Mouse (Mus musculus) embryonic facial prominence, embryonic 11.5 days (tissue): ENCODE measurements at regions not wholly inside any gene's neighbourhood (a gene's known extent, or its start where the extent isn't known, plus 50 kb on each side); places are given as distances from the start of the nearest gene placed in this dataset.
A peak's percentile ranks its signal among the peaks of the same experiment; 100 is the strongest.

Experiments used
- ATAC-seq: fragments of 200-750 bp; cut with Nextera tagmentation; replicated peaks from 2 replicates; pipeline ENCODE4 v1.8.0; 2017; ENCODE audit warnings: low read depth; ENCODE audit not compliant: insufficient number of reproducible peaks, low FRiP score, low TSS enrichment
- DNase-seq: peaks from one replicate; pipeline ENCODE4 v3.0.0-alpha.2; 2015; ENCODE audit warnings: low spot score
- H3K27ac ChIP-seq: fragments of 300-500 bp; sonication (generic); replicated peaks from 2 replicates; pipeline ENCODE4 v1.5.1; 2014; ENCODE audit warnings: mild to moderate bottlenecking, low read depth, low read length, control low read depth
- H3K27me3 ChIP-seq: fragments of 300-500 bp; sonication (generic); 2 replicates; pipeline ENCODE4 v1.6.1; 2014; ENCODE audit warnings: mild to moderate bottlenecking, low read length, moderate library complexity, mixed read lengths; ENCODE audit not compliant: control insufficient read depth, insufficient read depth
- H3K36me3 ChIP-seq: fragments of 300-500 bp; sonication (generic); replicated peaks from 2 replicates; pipeline ENCODE4 v1.6.1; 2014; ENCODE audit warnings: low read depth, mild to moderate bottlenecking, low read length, moderate library complexity, mixed read lengths; ENCODE audit not compliant: control insufficient read depth, insufficient read depth
- H3K4me1 ChIP-seq: fragments of 300-500 bp; sonication (generic); 2 replicates; pipeline ENCODE4 v1.6.1; 2014; ENCODE audit warnings: low read length, mixed read lengths; ENCODE audit not compliant: control insufficient read depth, insufficient read depth
- H3K4me2 ChIP-seq: fragments of 300-500 bp; sonication (generic); 2 replicates; pipeline ENCODE4 v1.6.1; 2014; ENCODE audit warnings: low read depth, mild to moderate bottlenecking, control low read depth, low read length, moderate library complexity
- H3K4me3 ChIP-seq: fragments of 300-500 bp; sonication (generic); 2 replicates; pipeline ENCODE4 v1.5.1; 2014; ENCODE audit warnings: low read depth, low read length, control low read depth
- H3K9ac ChIP-seq: fragments of 300-500 bp; sonication (generic); replicated peaks from 2 replicates; pipeline ENCODE4 v1.6.1; 2014; ENCODE audit warnings: mild to moderate bottlenecking, control low read depth, low read length
- H3K9me3 ChIP-seq: fragments of 300-500 bp; sonication (generic); replicated peaks from 2 replicates; pipeline ENCODE4 v1.6.1; 2016; ENCODE audit warnings: mild to moderate bottlenecking, low read length, inconsistent platforms, mixed read lengths; ENCODE audit not compliant: control insufficient read depth
- WGBS: fragments of 180-500 bp; shearing (Covaris S2); extraction: QIAGEN DNeasy Blood & Tissue Kit; methylation state at CpG from one replicate; pipeline ENCODE4 v1.1.7; 2014; 5-methylcytosine and 5-hydroxymethylcytosine counted together

DNA sequence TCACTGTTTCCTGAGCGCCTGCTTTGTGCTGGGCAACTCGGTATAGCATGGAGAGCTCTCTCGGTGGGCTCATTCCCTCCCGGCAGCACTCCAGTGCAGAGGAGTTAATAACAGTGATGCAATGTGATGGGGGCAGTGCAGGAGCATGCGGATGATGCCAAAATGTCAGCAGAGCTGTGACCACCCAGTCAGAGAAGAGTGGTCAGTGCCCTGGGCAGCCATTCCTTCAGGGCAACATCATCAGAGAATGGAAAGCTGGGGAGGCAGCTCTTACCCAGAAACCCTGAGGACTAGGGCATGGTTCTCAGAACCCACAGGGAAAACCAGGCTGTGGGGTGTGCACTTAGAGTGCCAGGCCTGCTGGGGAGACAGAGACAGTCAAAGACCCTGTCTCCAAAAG lies 410.0 kb upstream of the Atp11b start:
- Histone ChIP-seq H3K9ac (no peak overlapping the region), H3K4me3 (no peak overlapping the region), H3K27me3 (no peaks in the 10 kb centered on the region), H3K4me1 (peaks cover 4% of the 10 kb centered on the region), H3K27ac (no peak overlapping the region), H3K4me2 (no peak overlapping the region), H3K9me3 (no peaks in the 10 kb centered on the region), H3K36me3 (no peaks in the 10 kb centered on the region)
- DNase-seq (no peak), ATAC-seq (no peak)
- WGBS: 66% methylated on average over 5 of the region's 5 CpGs

DNA sequence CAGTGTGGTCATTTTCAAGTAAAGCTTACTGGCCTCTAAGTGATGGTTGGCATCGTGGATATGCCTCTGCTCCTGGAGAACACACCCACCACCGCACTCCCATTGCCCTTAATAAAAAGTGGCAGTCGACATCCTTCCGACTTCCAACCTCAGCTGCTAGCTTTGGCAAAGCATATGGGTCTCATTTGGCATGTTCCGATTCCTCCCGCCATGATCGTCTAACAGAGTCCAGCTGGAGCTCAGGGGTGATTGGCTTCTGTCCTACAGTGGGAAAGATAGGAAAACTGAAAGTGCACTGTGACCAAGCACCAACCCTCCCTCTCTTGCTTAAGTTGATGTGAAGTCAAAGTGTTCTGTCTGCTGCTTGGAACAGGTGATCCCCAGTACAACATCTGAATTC lies 404.8 kb upstream of the Atp11b start:
- Histone ChIP-seq H3K27ac (no peak overlapping the region), H3K36me3 (no peaks in the 10 kb centered on the region), H3K9ac (no peak overlapping the region), H3K9me3 (no peaks in the 10 kb centered on the region), H3K27me3 (no peaks in the 10 kb centered on the region), H3K4me2 (no peak overlapping the region), H3K4me3 (no peak overlapping the region), H3K4me1 (no peaks in the 10 kb centered on the region)
- DNase-seq: peak; percentile 75
- ATAC-seq: no peak
- 44% methylated on average over 7 of the region's 7 CpGs for whole genome bisulfite sequencing

DNA sequence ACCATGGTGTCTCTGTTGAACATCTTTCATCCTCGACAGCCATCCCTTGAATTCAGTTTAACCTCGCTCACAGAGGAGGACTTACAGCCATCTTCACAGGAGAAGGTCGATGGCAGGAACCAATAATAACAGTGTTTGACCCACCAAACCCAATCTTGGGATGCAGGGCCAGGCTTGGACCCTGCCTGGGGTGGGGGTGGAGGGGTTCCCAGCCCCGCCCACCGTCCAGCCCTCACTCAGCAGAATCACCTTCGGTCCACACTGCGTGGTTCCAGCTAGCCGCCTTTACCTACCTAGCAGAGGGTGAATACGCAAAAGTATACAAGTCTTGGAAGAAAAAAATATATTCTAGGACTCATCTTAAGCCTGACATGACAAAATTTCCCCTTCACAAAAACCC lies 400.5 kb upstream of the Atp11b start:
- no peaks in the 10 kb centered on the region for H3K9me3 ChIP-seq
- H3K4me3 ChIP-seq: no peak overlapping the region
- H3K9ac ChIP-seq: no peak overlapping the region
- no peaks in the 10 kb centered on the region for H3K36me3 ChIP-seq
- no peaks in the 10 kb centered on the region for H3K27me3 ChIP-seq
- H3K27ac ChIP-seq: no peak overlapping the region
- WGBS: 89% methylated on average over 9 of the region's 9 CpGs
- H3K4me1 ChIP-seq: no peaks in the 10 kb centered on the region
- no peak for ATAC-seq
- no peak overlapping the region for H3K4me2 ChIP-seq
- DNase-seq: no peak

DNA sequence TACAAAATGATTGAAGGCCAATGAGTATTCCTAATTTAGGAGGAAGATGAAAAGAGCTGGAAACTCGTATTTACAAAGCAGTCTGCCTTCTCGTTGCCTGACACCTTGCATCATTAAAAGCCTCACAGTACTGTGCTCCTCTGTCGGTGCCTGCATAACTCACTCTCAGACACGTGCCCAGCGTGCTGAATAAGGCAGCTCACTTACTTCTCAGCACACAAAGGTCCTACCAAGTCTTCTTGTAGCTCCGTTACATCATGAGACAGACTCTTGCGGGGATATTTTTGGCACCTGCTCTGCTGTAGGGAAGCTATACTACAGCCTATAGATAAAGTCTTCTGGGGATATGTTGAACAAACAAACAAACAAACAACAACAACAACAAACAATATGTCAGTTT lies 400.0 kb upstream of the Atp11b start:
- no peak overlapping the region for H3K9ac ChIP-seq
- no peaks in the 10 kb centered on the region for H3K27me3 ChIP-seq
- no peak overlapping the region for H3K4me3 ChIP-seq
- H3K4me2 ChIP-seq: no peak overlapping the region
- ATAC-seq (no peak), DNase-seq (no peak)
- H3K27ac ChIP-seq: no peak overlapping the region
- WGBS: 75% methylated on average over 7 of the region's 7 CpGs
- no peaks in the 10 kb centered on the region for H3K36me3 ChIP-seq
- no peaks in the 10 kb centered on the region for H3K9me3 ChIP-seq
- H3K4me1 ChIP-seq: no peaks in the 10 kb centered on the region

DNA sequence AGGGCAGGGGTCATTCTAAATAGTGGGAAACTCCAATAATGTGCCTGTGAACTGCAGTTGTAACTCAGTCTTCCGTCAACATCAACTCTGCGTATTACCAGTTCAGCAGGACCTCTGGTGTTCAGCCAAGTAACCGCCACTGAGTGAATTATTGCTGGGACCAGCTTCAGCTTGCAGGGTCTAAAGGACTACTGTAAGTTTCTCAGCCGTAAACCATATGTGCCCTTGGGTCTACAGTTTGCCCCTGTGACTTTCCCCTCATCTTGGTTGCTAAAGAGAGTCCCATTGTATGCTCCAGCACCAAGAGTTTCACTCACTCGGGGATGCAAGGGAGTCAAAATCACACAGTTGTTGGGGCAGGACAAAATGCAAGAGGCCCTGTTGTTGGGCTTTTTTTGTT lies 399.6 kb upstream of the Atp11b start:
- Histone ChIP-seq H3K4me3 (no peak overlapping the region), H3K36me3 (no peaks in the 10 kb centered on the region), H3K9ac (no peak overlapping the region), H3K9me3 (no peaks in the 10 kb centered on the region), H3K4me2 (no peak overlapping the region), H3K27me3 (no peaks in the 10 kb centered on the region), H3K27ac (no peak overlapping the region), H3K4me1 (no peaks in the 10 kb centered on the region)
- no peak for DNase-seq
- 76% methylated on average over 5 of the region's 5 CpGs for WGBS
- no peak for ATAC-seq

DNA sequence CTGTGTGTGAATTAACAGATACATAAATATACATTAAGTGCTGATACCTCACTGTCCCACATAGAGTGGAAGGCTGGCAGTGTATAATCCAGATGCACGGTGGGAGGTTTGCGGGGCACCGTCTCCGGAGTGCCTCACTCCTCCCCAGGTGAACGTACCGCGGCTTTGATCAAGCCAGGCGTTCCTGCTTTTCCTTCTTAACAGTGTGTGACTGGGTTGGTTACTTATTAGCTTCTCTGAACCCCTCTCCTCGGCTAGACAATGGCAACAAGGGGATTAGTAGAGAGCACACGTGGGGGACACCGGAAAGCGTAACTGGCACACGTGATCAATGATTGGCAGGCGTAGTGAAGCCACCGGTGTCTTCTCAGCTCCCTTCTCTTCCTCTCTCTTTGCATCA lies 396.8 kb upstream of the Atp11b start:
- Histone ChIP-seq H3K27ac (no peak overlapping the region), H3K9me3 (no peaks in the 10 kb centered on the region), H3K27me3 (no peaks in the 10 kb centered on the region), H3K4me3 (no peak overlapping the region), H3K9ac (no peak overlapping the region), H3K4me1 (no peaks in the 10 kb centered on the region), H3K4me2 (no peak overlapping the region), H3K36me3 (no peaks in the 10 kb centered on the region)
- ATAC-seq (no peak), DNase-seq (no peak)
- 76% methylated on average over 15 of the region's 15 CpGs for WGBS

DNA sequence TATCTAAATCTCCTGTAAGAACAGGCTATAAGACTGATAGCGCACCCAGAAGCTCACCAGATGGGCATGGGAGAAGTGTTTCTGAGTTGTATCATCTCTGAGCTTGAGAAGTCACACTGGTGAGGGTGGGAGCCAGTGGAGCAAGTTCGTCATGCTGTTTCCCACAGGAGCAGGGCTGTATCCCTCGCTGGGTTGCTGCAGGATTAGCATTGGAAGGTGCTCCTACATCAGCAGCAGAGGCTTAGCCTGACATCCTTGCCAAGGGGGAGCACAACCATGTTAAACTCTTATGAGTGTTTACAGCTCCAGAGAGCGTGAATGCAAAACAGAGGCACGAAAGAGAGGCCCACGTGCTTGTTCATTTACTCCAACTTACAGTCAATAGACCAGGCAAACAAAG lies 395.4 kb upstream of the Atp11b start:
- no peak overlapping the region for H3K4me2 ChIP-seq
- no peak for ATAC-seq
- H3K27ac ChIP-seq: no peak overlapping the region
- H3K36me3 ChIP-seq: no peaks in the 10 kb centered on the region
- H3K9ac ChIP-seq: no peak overlapping the region
- 77% methylated on average over 6 of the region's 6 CpGs for whole genome bisulfite sequencing
- H3K27me3 ChIP-seq: no peaks in the 10 kb centered on the region
- H3K9me3 ChIP-seq: no peaks in the 10 kb centered on the region
- H3K4me3 ChIP-seq: no peak overlapping the region
- DNase-seq: no peak
- H3K4me1 ChIP-seq: no peaks in the 10 kb centered on the region

DNA sequence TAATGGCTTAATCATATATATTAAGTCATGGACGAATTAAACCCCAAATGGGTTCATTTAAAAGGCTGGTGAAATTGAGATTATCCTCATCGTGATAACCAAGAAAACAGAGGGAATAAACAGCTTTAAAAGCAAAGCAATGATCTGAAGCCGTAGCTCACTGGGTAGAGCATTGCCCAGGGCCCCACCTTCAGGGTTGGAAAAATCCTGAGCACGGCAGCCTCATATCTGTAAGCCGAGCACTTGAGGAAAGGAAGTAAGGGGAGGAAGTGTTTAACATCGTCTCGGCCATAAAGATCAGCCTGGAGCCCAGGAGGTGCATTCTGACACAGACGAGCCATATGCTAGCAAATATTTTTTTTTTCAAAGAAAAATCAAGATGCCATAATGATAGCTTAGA lies 394.6 kb upstream of the Atp11b start:
- Histone ChIP-seq H3K27ac (no peak overlapping the region), H3K9me3 (no peaks in the 10 kb centered on the region), H3K4me1 (no peaks in the 10 kb centered on the region), H3K36me3 (no peaks in the 10 kb centered on the region), H3K27me3 (no peaks in the 10 kb centered on the region), H3K4me2 (no peak overlapping the region), H3K4me3 (no peak overlapping the region), H3K9ac (no peak overlapping the region)
- no peak for DNase-seq
- ATAC-seq: no peak
- 52% methylated on average over 8 of the region's 8 CpGs for WGBS

DNA sequence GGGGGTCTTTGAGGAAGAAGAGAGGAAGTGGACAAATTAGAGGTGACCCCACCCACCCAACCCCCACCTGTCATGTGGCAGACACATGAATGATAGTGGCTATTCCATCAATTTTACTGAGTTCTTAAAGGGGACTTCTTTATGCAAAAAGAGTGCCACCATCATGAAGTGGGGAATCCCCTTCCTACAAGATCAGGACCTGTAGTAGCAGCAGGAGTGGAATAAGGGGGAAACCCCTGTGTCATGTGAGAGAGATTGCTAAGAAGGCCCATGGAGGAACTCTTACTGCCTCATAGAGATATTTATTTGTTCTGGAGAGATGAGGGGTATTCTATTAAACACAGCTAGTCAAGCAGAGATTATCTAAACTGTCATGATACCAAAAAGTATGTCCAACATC lies 393.4 kb upstream of the Atp11b start:
- no peaks in the 10 kb centered on the region for H3K4me1 ChIP-seq
- H3K27me3 ChIP-seq: no peaks in the 10 kb centered on the region
- H3K9ac ChIP-seq: no peak overlapping the region
- H3K4me2 ChIP-seq: no peak overlapping the region
- H3K27ac ChIP-seq: no peak overlapping the region
- no peak for ATAC-seq
- H3K36me3 ChIP-seq: no peaks in the 10 kb centered on the region
- no peak for DNase-seq
- no peak overlapping the region for H3K4me3 ChIP-seq
- H3K9me3 ChIP-seq: no peaks in the 10 kb centered on the region
